Mouse (Mus musculus) macrophage (primary cell): ENCODE measurements around the gene Rbm3. TPM values are rescaled to one million over a fixed set of nuclear protein-coding genes. Genes with fewer than 3 reads are reported as not detected.
"Not testable (repeated sequence)": the region's sequence is repeated elsewhere in the genome, so short reads cannot be mapped to it uniquely, and the experiment has no call there.

ENCODE experiments used
- H3K27ac ChIP-seq: fragments of 350-480 bp; formaldehyde crosslinking; 2 replicates; pipeline ENCODE4 v1.9.0; 2021
- H3K36me3 ChIP-seq: fragments of 350-480 bp; formaldehyde crosslinking; 2 replicates; pipeline ENCODE4 v1.9.0; 2021; ENCODE audit errors: inconsistent target
- H3K4me3 ChIP-seq: fragments of 350-480 bp; formaldehyde crosslinking; 2 replicates; pipeline ENCODE4 v1.9.0; 2021; ENCODE audit errors: inconsistent target
- H3K79me2 ChIP-seq: fragments of 350-480 bp; formaldehyde crosslinking; 2 replicates; pipeline ENCODE4 v1.9.0; 2021; ENCODE audit errors: inconsistent target
- WGBS: methylation state at CpG from one replicate; pipeline ENCODE4 v1.1.7; 2026; ENCODE audit warnings: inconsistent platforms; ENCODE audit not compliant: missing documents; 5-methylcytosine and 5-hydroxymethylcytosine counted together
- polyA plus RNA-seq: library from polyadenylated mRNA; stranded (reverse); fragments of 250-400 nt; gene quantifications from 3 replicates; pipeline ENCODE4 v1.2.4, GENCODE M21; 2018; ENCODE audit warnings: inconsistent platforms

Rbm3 gene
- polyA plus RNA-seq, 1 experiment from 2014 or later: 513 TPM

DNA sequence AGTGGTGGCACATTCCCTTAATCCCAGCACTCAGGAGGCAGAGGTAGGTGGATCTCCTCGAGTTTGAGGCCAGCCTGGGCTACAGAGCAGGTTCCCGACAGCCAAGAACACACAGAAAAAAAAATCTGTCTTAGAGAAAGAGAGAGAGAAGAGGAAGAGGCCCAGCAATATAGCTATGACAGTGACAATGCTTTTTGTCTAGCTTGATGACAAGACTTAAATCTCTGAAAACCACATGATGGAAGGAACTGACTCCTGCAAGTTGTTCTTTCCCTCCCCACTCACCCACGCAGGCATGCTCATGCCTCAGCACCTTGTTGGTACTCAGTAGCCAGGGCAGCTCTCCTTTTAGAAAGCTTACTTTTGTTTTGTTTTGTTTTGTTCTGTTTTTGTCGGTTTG is 46.2 kb downstream of the Rbm3 start:
- WGBS: 26% methylated on average over 3 of the region's 4 CpGs
- H3K79me2 ChIP-seq: no peaks in the 10 kb centered on the region
- H3K27ac ChIP-seq: peak overlapping the region; percentile 51
- no peaks in the 10 kb centered on the region for H3K36me3 ChIP-seq
- H3K4me3 ChIP-seq: no peak overlapping the region

DNA sequence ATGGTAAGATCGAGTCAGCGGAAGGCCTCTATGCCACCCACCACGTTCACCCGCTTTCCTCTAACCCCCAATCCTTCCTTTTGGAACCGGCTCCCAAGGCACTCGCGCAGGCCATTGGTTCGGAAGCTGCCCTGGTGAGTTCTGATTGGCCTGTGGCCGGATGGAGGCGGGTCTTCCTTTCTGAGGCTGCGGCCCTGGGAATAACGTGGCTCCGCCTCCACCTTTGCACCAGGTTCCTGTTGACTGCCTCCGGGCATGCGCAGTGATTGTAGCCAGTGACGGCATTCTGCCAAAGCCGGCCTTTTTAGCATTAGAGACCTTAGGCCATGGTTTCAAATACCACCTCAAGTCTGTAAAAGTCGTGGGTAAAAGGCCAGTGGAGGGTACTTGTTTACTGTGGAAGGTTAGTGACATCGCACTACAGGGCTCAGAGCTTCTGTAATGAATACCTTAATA is 48.9 kb downstream of the Rbm3 start:
- 20% methylated on average over 19 of the region's 19 CpGs for WGBS
- Histone ChIP-seq H3K27ac (peak overlapping the region; percentile 70), H3K79me2 (no peaks in the 10 kb centered on the region), H3K4me3 (peak overlapping the region; percentile 27), H3K36me3 (no peaks in the 10 kb centered on the region)

DNA sequence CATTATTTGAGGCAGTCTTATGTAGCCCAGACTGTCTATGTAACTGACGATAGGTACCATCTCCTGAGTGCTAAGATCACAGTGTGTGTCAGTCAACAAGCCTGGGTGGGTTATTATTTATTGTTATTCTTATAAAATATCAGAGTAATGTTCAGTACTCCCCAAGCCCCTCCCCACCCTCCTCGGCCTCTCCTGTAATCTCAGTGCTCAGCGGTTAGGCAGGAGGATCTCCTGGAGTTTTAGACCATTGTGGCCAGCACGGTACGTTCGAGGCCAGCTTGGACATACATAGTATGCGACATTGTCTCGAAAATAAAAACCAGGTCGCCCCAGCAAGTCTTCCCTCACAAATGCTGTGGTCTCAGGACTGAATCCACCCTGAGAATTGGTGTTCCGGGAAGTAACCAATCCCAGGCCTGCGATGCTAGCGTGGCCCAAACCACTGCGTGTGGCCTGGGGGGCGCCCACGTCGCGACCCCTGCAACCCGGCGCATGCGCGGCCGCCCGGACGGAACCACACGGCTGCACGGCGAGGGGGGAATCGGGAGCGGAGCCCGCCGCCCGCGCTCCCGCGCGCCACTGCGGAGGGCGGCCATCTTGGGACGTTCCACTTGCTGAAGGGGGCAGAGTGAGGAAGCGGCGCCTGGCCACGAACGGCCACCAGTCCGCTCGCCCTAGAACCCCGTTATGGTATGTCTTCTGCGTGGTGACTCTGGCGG is 49.5 kb downstream of the Rbm3 start:
- WGBS: 33% methylated on average over 1 of the region's 48 CpGs
- Histone ChIP-seq H3K27ac (peak overlapping the region; percentile 70), H3K4me3 (peak overlapping the region; percentile 22; the same call in 1 of the 2 replicates)
- H3K79me2 ChIP-seq, H3K36me3 ChIP-seq: not testable (repeated sequence)

DNA sequence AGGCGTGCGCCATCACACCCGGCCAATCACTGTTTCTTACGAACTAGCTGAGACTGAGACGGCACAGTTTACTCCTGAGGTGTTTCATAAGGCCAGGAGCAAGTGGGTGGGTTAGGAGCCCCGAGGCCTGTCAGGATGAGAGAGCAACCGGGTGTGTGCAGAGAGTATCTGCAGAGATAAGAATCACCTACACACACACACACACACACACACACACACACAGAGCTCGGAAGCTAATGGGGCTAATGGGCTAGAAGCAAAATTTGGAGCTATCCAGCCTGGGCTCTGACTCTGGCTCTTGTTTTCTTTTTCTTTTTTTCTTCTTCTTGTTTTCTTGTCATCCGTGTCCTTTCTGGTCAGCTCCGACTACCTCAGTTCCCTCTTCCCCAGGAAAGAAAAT is 50.1 kb downstream of the Rbm3 start:
- Histone ChIP-seq H3K36me3 (no peaks in the 10 kb centered on the region), H3K4me3 (peak overlapping the region; percentile 22; the same call in 1 of the 2 replicates), H3K79me2 (no peaks in the 10 kb centered on the region), H3K27ac (0 out of 2 replicates have a peak overlapping the region, but pooled peaks have one; percentile 27)
- 66% methylated on average over 8 of the region's 10 CpGs for WGBS

DNA sequence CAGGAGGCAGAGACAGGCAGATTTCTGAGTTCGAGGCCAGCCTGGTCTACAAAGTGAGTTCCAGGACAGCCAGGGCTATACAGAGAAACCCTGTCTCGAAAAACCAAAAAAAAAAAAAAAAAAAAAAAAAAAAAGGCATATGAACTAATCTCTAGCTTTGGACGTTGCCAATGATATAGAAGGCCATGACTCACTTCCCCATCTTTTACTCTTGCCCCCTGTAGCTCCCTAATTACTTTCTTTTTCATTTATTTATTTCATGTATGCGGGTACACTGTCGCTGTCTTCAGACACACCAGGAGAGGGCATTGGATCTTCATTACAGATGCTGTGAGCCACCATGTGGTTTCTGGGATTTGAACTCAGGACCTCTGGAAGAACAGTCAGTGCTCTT is 54.7 kb downstream of the Rbm3 start:
- Histone ChIP-seq H3K79me2 (peaks cover 35% of the 10 kb centered on the region), H3K27ac (peak overlapping the region; percentile 91)
- not testable (repeated sequence) for H3K36me3 ChIP-seq, H3K4me3 ChIP-seq
- whole genome bisulfite sequencing: 70% methylated on average over 2 of the region's 5 CpGs

DNA sequence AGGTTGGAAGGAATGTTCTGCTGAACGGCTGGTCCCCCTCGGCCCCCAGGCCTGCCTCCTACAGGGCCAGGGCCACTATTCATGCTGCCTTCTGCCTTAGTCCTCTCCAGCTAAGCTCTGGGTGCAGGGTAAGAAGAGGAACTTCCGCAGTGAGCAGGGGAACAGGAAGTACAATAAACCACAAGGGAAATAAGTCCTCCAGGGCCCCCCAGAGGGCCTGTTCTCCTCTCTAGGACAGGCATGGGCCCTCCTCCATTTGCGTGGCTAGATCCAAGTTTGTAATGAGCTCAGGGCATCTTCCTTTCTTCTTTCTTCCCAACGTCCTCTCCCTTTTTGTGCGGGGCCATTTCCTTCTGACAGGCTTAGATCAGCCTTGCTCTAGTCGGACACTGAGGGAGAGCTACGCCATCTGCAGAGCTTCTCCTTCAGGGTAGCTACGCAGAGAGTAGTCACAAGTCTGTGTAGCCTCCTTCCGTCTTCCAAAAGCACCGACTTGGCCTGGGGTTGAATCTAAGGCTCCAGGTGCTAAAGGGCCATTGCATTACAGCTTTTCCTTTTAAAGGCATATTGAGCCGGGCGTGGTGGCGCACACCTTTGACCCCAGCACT is 55.2 kb downstream of the Rbm3 start, which contains the start of gene Was:
Gene Was, minus strand, starts transcription at position 153 of the 608 bp plus-strand sequence.
- Histone ChIP-seq H3K4me3 (peak within 1 kb of the TSS; percentile 56), H3K79me2 (peaks cover 35% of the 10 kb centered on the region), H3K36me3 (no peaks in the 10 kb centered on the region), H3K27ac (peak within 1 kb of the TSS; percentile 91)
- 36% methylated on average over 12 of the region's 14 CpGs for WGBS

DNA sequence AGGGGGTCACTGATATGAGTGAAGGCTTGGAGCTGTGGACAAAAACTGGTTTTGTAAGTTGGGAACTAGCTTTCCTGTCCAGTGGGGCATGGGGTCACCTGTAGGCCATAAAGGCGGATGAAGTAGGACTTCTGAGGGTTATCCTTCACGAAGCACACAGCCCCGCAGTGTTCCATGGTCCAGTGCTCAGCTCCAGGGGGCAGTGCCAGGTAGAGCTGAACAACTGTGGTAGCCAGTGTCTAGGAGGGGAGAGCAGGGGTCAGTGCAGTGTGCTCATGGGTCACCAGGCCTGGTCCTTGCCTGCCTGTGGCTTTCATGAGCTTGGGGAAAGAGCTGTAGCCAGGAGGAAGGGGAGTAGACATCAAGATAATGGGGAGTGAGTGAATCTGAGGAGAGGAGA is 55.9 kb downstream of the Rbm3 start:
- H3K27ac ChIP-seq: peak overlapping the region; percentile 91
- H3K36me3 ChIP-seq: 0 out of 2 replicates have a peak, but pooled peaks cover 4% of the 10 kb centered on the region
- 55% methylated on average over 3 of the region's 3 CpGs for WGBS
- H3K79me2 ChIP-seq: peaks cover 35% of the 10 kb centered on the region
- peak overlapping the region; percentile 56 for H3K4me3 ChIP-seq

Other genes starting within 250 kb of the Rbm3 start
- gene Pqbp1, start 246.6 kb downstream of the Rbm3 start, polyA plus RNA-seq: 46.6 to 136 TPM (median 62.4 TPM) in 3 replicates
- gene Timm17b, start 246.5 kb downstream of the Rbm3 start, polyA plus RNA-seq: 7.5 to 12.2 TPM (median 10.3 TPM) in 3 replicates
- gene Gm10491, start 238.0 kb downstream of the Rbm3 start, polyA plus RNA-seq: not detected in 3 replicates
- gene Gm10490, start 236.3 kb downstream of the Rbm3 start, polyA plus RNA-seq: not detected in 3 replicates
- not detected in 3 replicates for gene Pcsk1n, start 226.1 kb downstream of the Rbm3 start, polyA plus RNA-seq
- gene Eras, start 217.3 kb downstream of the Rbm3 start, polyA plus RNA-seq: not detected in 3 replicates
- 6.9 to 9.1 TPM (median 7.1 TPM) in 3 replicates for gene Hdac6, start 198.0 kb downstream of the Rbm3 start, polyA plus RNA-seq
- gene Gata1, start 167.8 kb downstream of the Rbm3 start, polyA plus RNA-seq: 0.14 TPM in 1 of 3 replicates, not detected in the others
- not detected in 3 replicates for gene Glod5, start 127.4 kb downstream of the Rbm3 start, polyA plus RNA-seq
- gene Suv39h1, start 71.1 kb downstream of the Rbm3 start, polyA plus RNA-seq: 9.2 to 19.9 TPM (median 11.6 TPM) in 3 replicates
- gene Was, start 55.4 kb downstream of the Rbm3 start, polyA plus RNA-seq: 81.5 to 139 TPM (median 109 TPM) in 3 replicates
- gene Wdr13, start 13.0 kb downstream of the Rbm3 start, polyA plus RNA-seq: 19.0 to 31.3 TPM (median 22.7 TPM) in 3 replicates
- gene Tbc1d25, start 30.3 kb upstream of the Rbm3 start, polyA plus RNA-seq: 5.8 to 6.8 TPM (median 6.5 TPM) in 3 replicates
- gene Ebp, start 47.6 kb upstream of the Rbm3 start, polyA plus RNA-seq: 45.9 to 52.0 TPM (median 47.6 TPM) in 3 replicates
- gene Porcn, start 60.6 kb upstream of the Rbm3 start, polyA plus RNA-seq: 0.90 to 1.2 TPM (median 0.98 TPM) in 3 replicates
- gene Ftsj1, start 106.5 kb upstream of the Rbm3 start, polyA plus RNA-seq: 8.2 to 10.3 TPM (median 8.3 TPM) in 3 replicates
- not detected in 3 replicates for gene Slc38a5, start 125.3 kb upstream of the Rbm3 start, polyA plus RNA-seq
- gene Ssxb10, start 181.5 kb upstream of the Rbm3 start, polyA plus RNA-seq: not detected in 3 replicates
- not detected in 3 replicates for gene Ssxb9, start 221.1 kb upstream of the Rbm3 start, polyA plus RNA-seq